Mouse (Mus musculus) retina, postnatal 1 day (tissue): ENCODE results near the gene Sez6l.
A peak's percentile ranks its signal among the peaks of the same experiment; 100 is the strongest.
"Not testable (repeated sequence)": the region's sequence is repeated elsewhere in the genome, so short reads cannot be mapped to it uniquely, and the experiment has no call there.

Source experiments
- DNase-seq: peaks from one replicate; pipeline ENCODE4 v3.0.0-alpha.2; 2012

Sez6l gene

DNA sequence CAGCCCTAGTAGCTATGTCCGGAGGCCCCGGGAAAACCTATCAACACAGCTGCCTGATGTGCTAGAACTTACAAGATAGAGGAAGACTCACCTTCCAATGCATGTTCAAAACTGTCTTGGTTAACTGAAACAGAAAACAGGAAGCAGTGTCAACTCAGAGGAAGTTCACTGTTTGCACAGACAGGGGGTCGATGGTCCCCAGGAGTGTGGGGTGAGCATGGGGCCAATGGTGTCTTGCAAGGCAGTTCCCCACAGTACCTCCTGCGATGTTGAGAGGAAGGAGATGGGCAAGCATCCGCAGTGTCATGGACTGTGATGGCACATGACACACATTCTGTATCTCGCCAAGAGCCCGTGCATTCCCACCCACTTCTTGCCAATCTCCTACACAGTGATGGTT is 150.3 kb downstream of the Sez6l start:
- DNase-seq = no peak

DNA sequence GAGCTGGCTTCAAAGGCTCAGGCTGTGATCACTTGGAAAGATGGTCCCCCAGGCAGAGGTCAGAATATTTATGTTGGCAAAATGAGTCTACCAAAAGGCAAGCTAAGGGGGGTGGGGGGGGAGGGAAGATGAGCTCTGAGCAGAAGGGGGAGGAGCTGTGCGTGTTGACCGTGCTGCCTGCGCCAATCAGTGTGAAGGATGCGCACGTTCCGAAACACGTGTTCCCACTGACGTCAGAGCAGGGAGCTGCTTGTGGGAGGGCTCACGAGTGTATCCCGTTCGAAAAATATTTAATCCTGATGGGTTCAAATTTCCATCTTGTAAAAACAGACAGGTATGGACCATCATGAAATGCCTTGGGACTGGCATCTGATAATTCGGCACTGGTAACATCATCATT is 157.4 kb downstream of the Sez6l start:
- peak; percentile 53 for DNase-seq

DNA sequence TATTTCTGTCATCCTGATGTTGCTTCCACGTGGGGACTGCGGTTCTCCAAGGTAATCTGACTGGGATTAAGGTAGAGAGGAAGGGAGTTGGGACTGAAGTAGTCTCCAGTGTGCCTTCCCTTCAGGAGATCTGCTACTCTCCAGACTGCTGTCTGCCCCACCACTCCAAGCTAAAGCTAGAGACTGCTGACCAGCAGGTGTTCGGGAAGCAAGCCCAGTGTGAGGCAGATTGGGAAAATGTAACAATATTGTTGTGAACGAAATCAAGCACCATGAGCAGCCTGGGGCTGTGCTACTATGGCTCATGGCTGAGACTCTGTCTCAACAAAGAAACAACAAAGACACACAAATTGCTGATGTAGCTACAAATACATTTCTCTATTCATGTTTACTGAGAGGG is 159.0 kb downstream of the Sez6l start:
- DNase-seq = no peak

DNA sequence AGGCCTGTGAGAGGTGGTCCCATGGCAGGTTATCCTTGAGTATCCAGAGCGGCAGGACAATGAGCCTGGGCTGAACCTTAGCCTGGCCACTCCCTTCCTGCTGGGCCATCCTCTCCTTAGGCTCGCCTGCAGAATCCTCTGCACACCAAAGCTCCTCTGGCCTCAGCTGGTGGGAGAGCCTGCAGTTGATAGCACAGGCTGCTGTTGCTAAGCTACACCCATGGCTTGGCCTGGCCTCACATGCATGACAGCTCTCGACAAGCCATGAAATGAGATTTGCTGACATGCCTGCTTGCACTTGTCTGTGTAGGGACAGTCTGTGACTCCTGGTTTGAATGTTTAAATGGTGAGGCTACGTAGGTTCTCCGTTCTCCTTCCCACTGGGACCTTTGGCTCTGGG is 160.3 kb downstream of the Sez6l start:
- peak; percentile 70 for DNase-seq

DNA sequence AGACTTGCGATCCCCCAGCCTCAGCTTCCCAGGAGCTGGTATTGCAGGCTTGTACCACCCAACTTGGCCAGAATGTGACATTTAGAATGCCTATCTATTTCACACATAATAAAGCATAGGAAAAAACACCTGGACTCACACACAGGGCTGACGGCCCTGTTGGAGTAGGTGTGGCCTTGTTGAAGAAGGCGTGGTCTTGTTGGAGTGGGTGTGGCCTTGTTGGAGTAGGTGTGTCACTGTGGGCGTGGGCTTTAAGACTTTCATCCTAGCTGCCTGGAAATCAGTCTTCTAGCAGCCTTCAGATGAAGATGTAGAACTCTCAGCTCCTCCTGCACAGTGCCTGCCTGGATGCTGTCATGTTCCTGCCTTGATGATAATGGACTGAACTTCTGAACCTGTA is 164.2 kb downstream of the Sez6l start:
- DNase-seq = not testable (repeated sequence)

DNA sequence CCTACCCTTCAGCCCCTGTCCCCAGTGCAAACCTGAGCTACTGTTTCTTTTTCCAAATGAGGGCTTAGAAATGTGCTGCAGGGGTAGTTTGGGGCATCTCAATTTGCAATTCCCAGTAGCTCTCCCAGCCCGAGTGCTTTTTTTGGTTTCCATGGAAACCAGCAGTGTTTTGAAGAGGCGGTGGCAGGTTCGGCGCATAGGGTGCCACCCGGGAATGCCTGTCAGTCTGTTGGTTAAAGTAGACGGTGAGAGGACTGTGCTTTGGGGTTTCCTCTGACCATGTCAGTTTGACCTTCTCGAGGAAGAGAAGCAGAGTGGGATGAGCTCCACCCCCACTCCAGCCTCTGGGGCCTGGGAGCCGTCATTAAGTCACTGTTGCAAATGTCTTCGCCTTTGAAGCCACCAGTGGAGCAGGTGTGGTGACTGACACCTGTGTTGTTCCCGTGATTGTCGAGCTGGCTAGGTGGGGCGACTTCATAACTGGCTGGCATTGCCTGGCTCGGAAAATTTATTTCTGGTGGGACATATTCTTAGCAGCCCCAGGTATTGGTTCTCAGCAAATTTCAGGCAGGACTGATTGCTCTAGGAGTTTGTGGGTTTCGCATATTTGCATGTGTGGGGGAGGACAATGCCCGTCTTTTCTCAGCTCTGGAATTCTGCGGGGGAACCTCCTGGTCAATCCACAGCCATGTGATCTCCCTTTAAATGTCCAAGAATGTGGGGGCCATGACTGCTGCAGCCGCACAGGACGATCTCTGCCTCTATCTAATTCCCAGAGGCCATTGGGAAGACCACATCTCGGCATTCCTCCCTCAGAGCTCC is 165.3 kb downstream of the Sez6l start:
- peak; percentile 48 for DNase-seq

DNA sequence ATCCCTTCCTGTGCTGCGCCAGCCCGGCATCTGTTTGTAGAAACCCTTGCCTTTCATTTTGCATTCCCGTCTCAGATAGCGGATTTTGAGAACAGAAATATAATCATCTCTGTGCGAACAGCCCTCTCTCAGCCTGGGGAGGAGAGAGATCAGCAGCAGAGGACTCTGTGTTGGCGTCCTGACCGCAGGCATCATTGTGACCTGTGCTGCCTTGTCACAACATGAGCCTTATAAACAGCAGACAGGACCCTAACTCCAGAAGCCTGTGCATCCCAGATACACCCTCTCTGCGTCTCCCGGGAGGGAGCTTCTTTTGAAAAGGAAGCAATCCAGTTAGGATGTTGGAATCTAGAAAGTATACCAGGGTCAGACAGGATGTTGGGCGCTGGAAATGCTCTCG is 165.9 kb downstream of the Sez6l start:
- DNase-seq = no peak

DNA sequence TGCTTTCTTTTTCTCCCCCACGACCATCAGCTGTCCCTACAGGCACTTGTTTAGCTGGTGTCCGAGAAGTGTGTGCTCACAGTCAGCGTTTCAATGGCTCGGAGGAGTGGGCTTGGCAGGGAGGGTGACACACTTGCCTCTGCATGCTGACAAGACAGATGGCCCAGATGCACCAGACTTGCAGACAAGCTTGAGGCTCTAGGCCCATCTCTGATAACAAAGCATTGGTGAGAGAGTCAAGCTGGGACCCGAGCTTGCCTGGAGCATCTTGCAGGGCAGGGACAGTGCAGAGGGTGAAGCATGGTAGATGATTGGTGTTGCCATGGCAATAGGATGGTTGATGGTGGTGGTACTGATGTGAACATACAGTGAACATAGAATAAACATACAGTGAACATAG is 167.7 kb downstream of the Sez6l start:
- DNase-seq = peak; percentile 56

DNA sequence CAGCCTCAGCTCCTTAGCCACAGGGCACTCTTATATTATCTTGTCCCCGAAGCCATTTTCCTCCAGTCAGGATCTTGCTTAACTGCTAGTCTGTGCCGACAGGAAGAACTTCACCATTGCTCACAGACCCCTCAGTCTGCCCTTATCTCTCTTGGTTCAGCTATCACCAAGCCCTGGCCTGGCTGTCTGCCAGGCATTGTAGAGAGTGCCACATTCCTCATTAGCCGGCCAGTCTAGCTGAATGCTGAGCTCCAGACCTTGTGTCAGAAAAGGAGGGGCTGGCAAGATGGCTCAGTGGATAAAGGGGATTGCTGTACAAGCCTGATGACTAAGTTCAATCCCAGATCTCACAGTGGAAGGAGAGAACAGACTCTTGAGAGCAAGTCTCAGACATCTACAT is 171.0 kb downstream of the Sez6l start:
- DNase-seq = peak; percentile 73

DNA sequence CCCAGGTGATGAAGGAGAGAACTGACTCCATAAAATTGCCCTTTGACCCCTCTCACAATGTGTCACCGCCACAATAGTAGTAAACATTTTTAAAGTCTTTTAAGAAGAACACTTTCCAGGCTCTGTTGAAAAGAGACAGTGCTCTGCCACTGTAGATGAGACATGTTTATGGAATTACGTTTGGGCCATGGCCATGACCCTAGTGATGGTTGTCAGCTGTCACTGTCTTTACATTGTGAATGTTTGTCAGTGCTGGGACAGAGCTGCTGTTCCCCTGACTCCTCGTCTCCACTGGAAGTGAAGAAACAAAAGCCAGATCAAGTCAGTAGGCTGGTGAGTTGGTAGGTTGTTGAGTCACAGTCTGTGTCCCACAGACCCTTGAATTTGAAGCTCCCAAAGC is 174.5 kb downstream of the Sez6l start:
- no peak for DNase-seq

DNA sequence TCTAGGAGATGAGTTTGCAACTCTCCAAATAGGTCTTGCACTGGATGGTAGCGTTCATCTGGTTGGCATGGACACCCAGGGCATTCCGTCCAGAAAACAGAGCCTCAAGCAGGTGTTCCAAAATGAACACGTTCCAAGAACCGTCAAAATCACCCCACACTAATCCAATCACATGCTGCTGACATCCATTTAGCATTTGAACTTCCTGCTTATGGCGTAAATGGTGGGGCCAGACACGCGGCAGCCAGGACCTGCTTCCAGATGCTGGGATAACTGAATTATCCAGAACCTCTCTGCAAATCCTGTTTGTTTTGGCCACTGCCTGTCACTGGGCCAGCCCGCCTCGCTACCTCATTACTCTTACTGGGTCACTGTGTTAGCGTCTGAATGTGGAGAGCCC is 177.7 kb downstream of the Sez6l start:
- no peak for DNase-seq

DNA sequence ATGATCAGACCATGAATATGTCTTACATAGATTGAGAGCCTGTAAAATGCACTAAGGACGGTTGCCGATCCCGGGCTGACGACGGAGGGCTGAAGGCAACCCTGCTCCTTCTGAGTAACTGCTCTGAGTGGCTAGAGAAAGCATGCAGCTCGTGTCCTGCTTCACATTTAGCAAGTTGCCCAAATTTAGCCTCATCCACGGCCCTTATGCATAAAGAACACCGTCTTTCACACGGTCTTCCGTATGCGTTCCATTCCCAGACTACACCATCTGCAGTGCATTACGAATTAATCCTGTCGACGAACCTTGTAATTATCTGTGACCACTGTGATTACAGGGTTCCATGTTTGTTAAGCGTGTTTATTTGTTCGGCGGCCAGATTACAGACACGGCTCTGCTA is 180.9 kb downstream of the Sez6l start:
- DNase-seq = no peak

DNA sequence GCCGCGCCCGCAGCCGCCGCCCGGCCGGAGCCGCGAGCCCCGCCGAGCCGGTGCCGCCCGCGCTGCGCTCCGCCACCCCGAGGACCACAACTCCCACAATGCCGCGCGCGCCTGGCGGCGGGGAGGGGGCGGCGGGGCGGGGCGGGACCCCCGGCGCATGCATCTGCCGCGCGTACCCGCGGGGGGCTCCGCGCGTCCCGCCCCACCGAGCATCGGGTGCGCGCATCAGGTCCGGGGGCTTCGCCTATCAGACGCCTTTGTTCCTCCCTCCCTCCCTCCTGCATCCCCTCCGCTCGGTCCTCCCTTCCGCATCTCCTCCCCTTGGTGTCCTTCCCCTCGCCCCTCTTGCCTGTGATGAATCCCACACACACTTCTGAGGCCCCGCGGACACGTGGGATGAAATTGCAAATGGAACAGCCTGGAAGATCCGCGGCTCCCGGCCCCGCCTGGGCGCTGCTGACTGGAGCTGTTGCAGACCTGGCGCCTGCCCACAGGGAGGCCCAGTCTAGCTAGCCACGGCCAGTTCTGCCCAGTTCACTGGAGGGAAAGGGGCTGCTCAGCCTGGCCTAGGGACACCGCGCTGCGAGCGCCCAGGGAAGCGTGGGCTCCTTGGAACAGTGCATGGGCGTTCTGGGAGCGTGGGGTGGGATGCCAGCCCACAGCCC is 182.1 kb downstream of the Sez6l start, which contains the start of gene Asphd2:
Gene Asphd2 (minus strand): TSS at position 88 of the 665 bp plus-strand sequence.
- peak; percentile 94 for DNase-seq

DNA sequence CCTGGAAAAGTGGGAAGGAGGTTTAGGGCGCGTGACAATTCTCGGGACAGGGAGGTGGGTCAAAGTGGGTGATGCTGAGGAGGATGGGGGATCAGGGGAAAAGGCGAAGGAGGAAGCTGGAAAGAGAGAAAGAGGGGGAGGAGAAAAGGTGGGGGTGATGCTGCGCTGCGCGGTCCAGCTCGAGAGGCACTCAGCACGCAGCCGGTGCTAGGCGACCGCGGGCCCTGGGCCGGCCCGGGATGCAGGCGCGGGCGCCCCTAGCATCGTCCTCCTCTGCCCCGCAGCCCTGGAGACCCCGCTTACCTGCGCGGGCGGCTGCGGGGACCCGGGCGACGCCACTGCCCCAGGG is 182.6 kb downstream of the Sez6l start:
- DNase-seq = no peak

DNA sequence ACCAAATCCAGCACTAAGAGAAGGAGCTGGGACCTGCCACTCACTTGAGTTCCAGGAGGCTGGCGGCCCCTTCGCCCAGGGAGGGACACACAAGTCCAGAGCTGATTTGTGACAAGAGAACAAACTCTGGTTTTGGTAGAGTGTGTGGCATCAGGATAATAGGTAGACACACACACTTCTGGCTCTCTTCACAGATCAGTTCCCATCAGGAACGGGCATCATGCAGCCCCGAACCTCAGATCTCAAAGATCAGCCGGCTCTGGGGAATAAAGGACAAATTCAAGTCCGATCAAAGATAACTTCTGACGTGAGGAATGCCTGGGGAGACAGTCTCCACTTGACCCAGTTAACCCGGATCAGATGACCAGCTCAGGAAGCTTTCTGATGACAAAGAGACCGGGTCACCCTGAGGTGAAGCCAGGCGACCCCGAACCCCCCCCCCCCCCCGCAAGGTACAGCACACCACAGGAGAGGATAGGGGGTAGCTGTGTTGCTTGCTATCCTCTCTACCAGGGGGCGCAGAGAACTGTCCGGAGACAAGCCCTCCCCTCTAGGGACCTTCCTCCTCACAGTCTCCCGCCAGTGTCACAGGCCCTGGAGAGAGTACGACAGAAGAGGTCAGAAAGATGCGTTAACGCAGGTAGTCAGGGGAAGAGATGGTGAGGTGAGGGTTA is 183.1 kb downstream of the Sez6l start:
- peak; percentile 51 for DNase-seq

DNA sequence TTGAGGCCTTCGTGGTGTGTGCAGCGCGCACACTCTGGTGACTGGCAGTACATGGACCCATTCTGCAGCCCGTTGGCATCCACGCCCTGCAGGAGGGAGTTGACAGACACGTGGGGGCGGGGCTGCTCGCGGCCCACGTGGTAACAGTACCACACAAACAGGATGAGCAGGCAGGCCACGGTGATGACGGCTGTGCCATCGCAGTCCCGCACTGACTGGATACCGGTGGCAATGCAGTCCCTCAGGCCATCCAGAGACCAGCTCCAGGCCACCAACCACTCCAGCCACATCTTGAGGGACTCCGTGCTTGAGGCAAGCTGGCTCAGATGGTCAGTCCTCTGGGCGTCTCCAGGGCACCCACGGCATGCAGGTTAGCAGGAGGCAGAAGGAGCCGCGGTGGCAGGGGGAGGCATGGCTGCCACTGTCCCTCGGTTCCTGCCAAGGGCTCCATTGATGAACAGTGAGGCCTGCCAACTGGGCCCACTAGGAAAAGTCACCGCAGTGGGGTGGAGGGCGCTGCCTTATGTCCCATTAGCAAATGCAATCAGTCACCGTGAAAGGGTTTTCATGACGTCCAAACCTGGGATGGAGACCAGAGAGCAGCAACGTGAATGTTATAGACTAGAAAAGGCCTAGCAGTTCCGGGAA is 185.2 kb downstream of the Sez6l start:
- DNase-seq = no peak

DNA sequence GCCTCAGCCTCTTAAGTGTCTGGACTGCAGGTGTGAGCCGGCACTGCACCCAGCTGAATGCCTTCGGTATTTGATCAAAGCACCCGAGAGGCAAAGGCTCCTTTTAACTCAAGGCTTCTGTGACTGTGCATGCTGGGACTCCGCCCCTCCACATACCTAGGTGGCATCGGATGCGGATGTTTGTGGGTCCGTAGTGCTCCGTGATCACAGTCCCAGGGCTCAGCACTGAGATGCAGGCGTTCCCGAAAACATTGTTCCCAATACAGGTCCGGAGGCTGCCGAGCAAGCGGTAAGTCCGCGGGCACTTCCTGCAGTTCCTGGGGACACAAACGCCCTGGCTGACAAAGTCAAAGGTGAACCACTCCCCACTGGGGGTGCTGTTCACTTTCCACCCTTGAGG is 186.0 kb downstream of the Sez6l start:
- no peak for DNase-seq

DNA sequence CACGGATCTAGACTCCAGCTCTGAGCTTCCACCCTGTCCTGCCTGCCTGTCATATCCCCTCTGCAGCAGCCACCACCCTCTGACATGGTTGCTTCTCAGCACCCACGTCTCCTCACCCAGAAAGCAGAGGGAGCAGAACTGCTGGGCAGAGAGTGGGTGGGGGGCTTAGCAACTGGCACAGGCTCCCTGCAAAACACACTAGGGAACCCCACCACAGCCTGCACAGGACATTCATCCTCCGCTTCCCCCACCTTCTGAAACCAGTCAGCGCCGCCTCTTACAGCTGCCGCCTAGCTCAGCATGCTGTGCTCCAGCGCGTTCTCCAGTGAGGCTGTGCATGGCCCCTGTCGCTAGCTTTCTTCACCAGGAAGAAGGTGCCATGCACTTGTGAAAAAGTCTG is 187.6 kb downstream of the Sez6l start:
- no peak for DNase-seq

DNA sequence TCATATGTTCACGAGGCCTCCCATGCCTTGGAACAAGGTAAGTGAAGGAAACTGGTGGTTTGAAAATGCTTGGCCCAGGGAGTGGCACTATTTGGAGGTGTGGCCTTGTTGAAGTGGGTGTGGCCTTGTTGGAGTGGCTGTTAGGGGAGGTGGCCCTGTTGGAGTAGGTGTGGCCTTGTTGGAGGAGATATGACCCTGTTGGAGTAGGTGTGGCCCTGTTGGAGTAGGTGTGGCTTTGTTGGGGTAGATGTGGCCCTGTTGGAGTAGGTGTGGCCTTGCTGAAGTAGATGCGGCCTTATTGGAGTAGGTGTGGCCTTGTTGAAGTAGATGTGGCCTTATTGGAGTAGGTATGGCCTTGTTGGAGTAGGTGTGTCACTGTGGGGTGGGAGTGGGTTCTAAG is 191.0 kb downstream of the Sez6l start:
- DNase-seq = no peak

DNA sequence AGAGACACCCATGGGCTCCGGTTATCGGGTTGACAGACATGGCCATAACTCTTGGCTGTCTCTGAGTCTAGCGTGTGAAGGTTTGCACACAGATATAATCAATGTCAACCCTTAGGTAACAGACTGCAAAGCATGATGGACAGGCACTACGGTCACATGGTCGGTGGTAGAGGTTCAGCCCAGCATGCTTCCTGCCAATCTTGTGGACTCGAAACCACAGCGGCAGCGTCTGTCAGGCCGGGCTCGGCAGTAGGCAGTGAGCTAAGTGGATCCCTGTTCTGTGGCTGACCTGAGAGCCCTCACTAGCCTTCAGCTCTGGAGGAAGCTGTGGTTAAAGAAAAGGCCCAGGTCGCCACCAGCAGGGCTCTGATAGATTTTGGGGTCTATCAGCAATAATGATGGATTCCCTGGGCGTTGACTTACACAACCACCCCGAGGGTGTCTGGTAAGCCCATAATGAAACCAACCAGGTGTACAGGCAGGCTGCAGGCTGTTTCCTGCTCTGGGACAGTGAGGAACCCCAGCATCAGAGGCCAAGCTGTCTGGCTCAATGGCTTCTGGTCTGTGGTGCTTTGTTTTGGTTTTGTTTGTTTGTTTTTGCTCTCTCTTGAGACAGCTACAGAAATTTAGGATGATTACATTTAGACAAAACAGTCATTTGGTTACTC is 192.0 kb downstream of the Sez6l start:
- DNase-seq = no peak

DNA sequence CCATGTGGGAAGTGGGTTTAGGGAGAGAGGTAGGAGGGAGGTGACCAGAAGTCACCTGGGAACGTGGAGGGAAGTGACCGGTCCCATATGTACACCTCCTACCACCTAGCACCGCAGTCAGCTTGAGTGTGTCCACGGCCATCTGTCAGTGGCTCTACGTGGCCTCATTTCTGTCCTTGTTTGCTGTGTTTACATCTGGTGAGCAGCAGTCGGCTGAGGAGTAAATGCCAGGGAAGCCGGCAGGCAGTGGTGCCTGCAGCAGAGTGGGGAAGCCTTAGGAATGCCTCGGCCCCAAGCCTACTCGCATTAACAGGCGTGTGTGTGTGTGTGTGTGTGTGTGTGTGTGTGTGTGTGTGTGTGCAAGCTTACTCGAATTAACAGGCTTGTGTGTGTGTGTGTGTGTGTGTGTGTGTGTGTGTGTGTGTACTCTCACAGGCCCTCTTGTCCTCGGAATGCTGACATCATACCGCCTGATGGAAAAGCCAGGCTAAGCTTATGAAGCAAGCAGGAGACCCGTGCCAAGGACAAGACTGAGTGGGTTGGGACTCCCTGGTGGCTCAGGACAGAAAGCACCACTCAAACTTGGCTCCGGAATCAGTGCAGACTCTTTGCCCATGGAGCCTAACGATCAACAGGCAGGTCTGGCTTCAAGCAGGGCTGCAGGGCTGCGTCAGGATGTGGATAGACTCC is 194.2 kb downstream of the Sez6l start:
- peak; percentile 67 for DNase-seq

DNA sequence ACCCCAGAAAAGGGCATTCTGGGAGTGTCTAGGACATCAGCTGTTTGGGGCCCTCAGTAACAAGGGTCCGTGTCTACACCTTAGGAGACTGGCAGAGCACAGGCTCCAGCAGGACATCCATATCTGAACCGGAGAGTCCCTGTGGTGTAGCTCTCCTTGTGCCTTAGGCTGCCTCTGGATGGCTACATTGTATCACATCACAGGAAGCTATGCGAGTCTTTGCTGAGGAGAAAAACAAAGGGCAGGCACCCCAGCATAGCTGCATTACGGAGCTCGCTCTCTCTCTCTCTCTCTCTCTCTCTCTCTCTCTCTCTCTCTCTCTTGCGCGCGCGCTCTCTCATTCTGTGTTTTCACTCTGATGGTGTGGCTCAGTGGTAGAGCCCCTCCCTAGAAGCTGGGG is 194.9 kb downstream of the Sez6l start:
- peak; percentile 48 for DNase-seq
